Mouse (Mus musculus) liver, postnatal 0 days (tissue): Measurements from ENCODE around the gene Rgs12.

ENCODE experiments used
- CTCF ChIP-seq: sonication (generic); IDR thresholded peaks from 2 replicates; pipeline ENCODE4 v1.5.1; 2016; ENCODE audit warnings: antibody characterized with exemption, low read depth
- EP300 ChIP-seq: IDR thresholded peaks from 2 replicates; pipeline ENCODE4 v1.6.1; 2016; ENCODE audit warnings: antibody characterized with exemption, low read depth, mild to moderate bottlenecking

DNA sequence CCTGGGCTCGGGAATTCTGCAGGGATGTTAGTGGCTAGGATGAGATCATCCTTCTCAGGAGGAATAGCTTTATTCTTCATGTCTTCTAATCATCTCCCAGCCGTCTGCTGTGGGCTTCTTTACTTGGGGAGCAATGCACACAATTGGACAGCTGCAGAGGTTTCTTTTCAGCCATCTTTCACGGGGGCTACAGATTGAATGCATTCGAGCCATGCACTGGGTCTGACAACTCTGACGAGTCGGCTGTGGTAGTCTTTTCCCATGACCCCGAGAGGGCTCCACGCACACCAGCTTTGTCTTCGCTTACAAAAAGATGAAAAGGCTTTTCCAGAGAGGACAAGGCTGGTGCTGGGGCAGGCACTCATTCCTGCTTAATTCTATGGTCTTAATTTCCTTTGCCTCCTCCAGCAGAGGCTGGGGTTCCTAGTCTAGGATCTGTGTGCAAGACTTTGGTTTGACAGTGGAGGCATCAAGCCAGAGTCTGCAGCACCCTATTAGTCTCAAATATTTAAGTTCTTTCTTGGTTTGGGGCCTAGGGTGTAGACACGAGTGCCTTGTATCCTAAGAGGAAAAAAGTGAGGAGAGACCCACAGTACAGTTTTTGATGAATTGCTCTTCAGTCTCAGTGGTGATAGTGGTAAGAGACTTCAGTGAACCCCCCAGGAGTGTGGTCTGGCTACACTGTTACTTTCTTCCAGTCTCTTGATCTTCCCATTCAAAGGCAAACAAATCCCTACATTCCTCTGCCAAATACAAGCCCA is 7.4 kb upstream of the Rgs12 start:
- TF ChIP-seq CTCF (no peak), EP300 (no peak)
